Mouse (Mus musculus): ENCODE measurements at regions not wholly inside any gene's neighbourhood (a gene's known extent, or its start where the extent isn't known, plus 50 kb on each side); places are given as distances from the start of the nearest gene placed in this dataset.

DNA sequence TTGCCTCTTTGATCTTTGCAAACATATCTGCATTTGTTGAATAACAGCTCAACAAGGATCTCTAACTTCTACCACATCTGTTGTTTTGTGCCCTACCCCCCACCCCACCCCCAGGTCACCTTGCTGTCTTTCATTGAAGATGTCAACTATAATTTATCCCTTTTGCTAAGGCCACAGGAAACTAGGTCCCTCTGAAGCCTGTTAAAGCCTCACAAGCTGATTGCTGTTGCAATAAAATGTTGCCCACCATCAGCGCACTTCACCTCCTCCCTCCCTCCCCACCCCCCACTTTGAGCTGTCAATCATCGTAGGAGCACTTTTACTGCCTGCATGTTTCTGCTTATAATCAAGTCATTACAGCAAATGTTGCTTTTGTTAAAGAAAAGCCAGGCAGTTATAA, 86.5 kb downstream of the Rbm43 start:
- no peak for DNase-seq (ENCODE audit: low read depth, low spot score)
- H3K9ac ChIP-seq (ENCODE audit: control insufficient read depth, low read depth, low read length, poor library complexity, severe bottlenecking): no peak overlapping the region
- no peak overlapping the region for H3K27ac ChIP-seq (ENCODE audit: control insufficient read depth, low read depth, low read length)
- no peaks in the 10 kb centered on the region for H3K9me3 ChIP-seq (replicated peaks; ENCODE audit: insufficient read depth, low read length)
- H3K36me3 ChIP-seq (ENCODE audit: control insufficient read depth in 1 of 2, insufficient read depth in 2 of 2, low read length in 2 of 2): no peaks in the 10 kb centered on the region
- H3K4me3 ChIP-seq (ENCODE audit: control insufficient read depth in 1 of 2, insufficient read depth in 1 of 2, low read depth in 2 of 2, low read length in 2 of 2): no peak overlapping the region
- H3K79me2 ChIP-seq (ENCODE audit: control insufficient read depth, insufficient read depth, low read length, poor library complexity): no peaks in the 10 kb centered on the region
- H3K27me3 ChIP-seq (ENCODE audit: control insufficient read depth in 1 of 2, insufficient read depth in 2 of 2, low read length in 2 of 2): no peaks in the 10 kb centered on the region; a peak in 1 of 4 replicates
- H3K4me1 ChIP-seq (ENCODE audit: control insufficient read depth in 1 of 2, insufficient read depth in 2 of 2, low read length in 2 of 2): no peaks in the 10 kb centered on the region
- TF ChIP-seq MAZ (IDR thresholded peaks at IDR 0.05; ENCODE audit: low read depth, low read length) (no peak), MEF2A (IDR thresholded peaks at IDR 0.05; ENCODE audit: extremely low read depth, insufficient replicate concordance, low read depth, low read length, poor library complexity, severe bottlenecking) (no peak), SMC3 (IDR thresholded peaks at IDR 0.05; ENCODE audit: low read depth, low read length) (no peak), MXI1 (IDR thresholded peaks at IDR 0.05; ENCODE audit: low read depth, low read length) (no peak), HCFC1 (IDR thresholded peaks at IDR 0.05; ENCODE audit: low read depth, low read length) (no peak), RAD21 (IDR thresholded peaks at IDR 0.05; ENCODE audit: low read depth, low read length) (no peak), KAT2A (conservative IDR thresholded peaks at IDR 0.05; ENCODE audit: low read depth, low read length) (no peak), ELF1 (IDR thresholded peaks at IDR 0.05; ENCODE audit: low read depth, low read length) (no peak), USF1 (IDR thresholded peaks at IDR 0.05; ENCODE audit: low read depth, low read length) (no peak), GATA1 (IDR thresholded peaks at IDR 0.05; ENCODE audit: low read depth, low read length) (no peak), NRF1 (IDR thresholded peaks at IDR 0.05; ENCODE audit: insufficient read depth, low read depth, low read length, poor library complexity, severe bottlenecking) (no peak), MAX (IDR thresholded peaks at IDR 0.05; ENCODE audit: low read length) (no peak), NELFE (IDR thresholded peaks at IDR 0.05; ENCODE audit: low read depth, low read length) (no peak), JUND (IDR thresholded peaks at IDR 0.05; ENCODE audit: low read depth, low read length) (no peak), USF2 (IDR thresholded peaks at IDR 0.05; ENCODE audit: borderline replicate concordance in 1 of 2, insufficient read depth in 1 of 2, low read depth in 1 of 2, low read length in 2 of 2) (no peak), BHLHE40 (IDR thresholded peaks at IDR 0.05; ENCODE audit: borderline replicate concordance, low read depth, low read length) (no peak), ZKSCAN1 (IDR thresholded peaks at IDR 0.05; ENCODE audit: low read depth, low read length) (no peak), ZNF384 (IDR thresholded peaks at IDR 0.05; ENCODE audit: low read depth, low read length) (no peak), TBP (IDR thresholded peaks at IDR 0.05; ENCODE audit: low read depth, low read length) (no peak), GABPA (IDR thresholded peaks at IDR 0.05; ENCODE audit: low read depth, low read length) (no peak)

DNA sequence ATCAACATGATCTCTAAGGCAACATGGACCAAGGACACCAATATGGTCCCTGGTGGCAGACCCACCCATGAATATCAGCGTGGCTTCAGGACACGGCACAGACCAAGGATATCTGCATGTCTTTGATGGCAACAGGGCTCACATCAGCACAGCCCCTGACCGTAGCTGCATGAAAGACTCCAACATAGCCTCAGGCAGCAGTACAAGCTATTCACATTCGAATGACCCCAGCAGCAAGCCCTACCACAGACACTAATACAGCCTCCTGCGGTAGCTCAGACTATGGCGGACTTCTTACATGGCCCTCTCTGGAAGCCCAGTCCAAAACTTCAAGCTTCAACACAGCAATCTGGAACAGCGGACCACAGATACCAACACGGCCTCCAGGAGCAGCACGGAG, 84.4 kb downstream of the Rbm43 start:
- DNase-seq (ENCODE audit: low read depth, low spot score): no peak
- Histone ChIP-seq H3K9ac (ENCODE audit: control insufficient read depth, low read depth, low read length, poor library complexity, severe bottlenecking) (no peak overlapping the region), H3K36me3 (ENCODE audit: control insufficient read depth in 1 of 2, insufficient read depth in 2 of 2, low read length in 2 of 2) (no peaks in the 10 kb centered on the region), H3K27me3 (ENCODE audit: control insufficient read depth in 1 of 2, insufficient read depth in 2 of 2, low read length in 2 of 2) (no peaks in the 10 kb centered on the region; a peak in 1 of 4 replicates), H3K27ac (ENCODE audit: control insufficient read depth, low read depth, low read length) (no peak overlapping the region), H3K9me3 (replicated peaks; ENCODE audit: insufficient read depth, low read length) (no peaks in the 10 kb centered on the region), H3K79me2 (ENCODE audit: control insufficient read depth, insufficient read depth, low read length, poor library complexity) (no peaks in the 10 kb centered on the region), H3K4me1 (ENCODE audit: control insufficient read depth in 1 of 2, insufficient read depth in 2 of 2, low read length in 2 of 2) (no peaks in the 10 kb centered on the region), H3K4me3 (ENCODE audit: control insufficient read depth in 1 of 2, insufficient read depth in 1 of 2, low read depth in 2 of 2, low read length in 2 of 2) (no peak overlapping the region)
- TF ChIP-seq CHD2 (IDR thresholded peaks at IDR 0.05; ENCODE audit: low read length): no peak
- no peak for TF ChIP-seq POLR2A (IDR thresholded peaks at IDR 0.05; ENCODE audit: control insufficient read depth in 1 of 2, insufficient read depth in 1 of 2, low read depth in 1 of 2, low read length in 2 of 2, poor library complexity in 1 of 2)
- no peak for TF ChIP-seq TCF12 (IDR thresholded peaks at IDR 0.05; ENCODE audit: low read depth, low read length)
- no peak for TF ChIP-seq ZC3H11A (IDR thresholded peaks at IDR 0.05; ENCODE audit: low read depth, low read length)
- TF ChIP-seq EP300 (IDR thresholded peaks at IDR 0.05; ENCODE audit: low read depth in 1 of 2, low read length in 2 of 2): no peak
- no peak for TF ChIP-seq RAD21 (IDR thresholded peaks at IDR 0.05; ENCODE audit: low read depth, low read length)
- TF ChIP-seq CTCF (IDR thresholded peaks at IDR 0.05 in 2 of 3, conservative IDR thresholded peaks at IDR 0.05 in 1 of 3; ENCODE audit: control insufficient read depth in 1 of 3, insufficient read depth in 1 of 3, low read depth in 2 of 3, low read length in 3 of 3, poor library complexity in 1 of 3, severe bottlenecking in 1 of 3): no peak

Data from MEL (cell line).